ENCODE assay signal across 8 mouse cellular contexts in the genomic region with DNA sequence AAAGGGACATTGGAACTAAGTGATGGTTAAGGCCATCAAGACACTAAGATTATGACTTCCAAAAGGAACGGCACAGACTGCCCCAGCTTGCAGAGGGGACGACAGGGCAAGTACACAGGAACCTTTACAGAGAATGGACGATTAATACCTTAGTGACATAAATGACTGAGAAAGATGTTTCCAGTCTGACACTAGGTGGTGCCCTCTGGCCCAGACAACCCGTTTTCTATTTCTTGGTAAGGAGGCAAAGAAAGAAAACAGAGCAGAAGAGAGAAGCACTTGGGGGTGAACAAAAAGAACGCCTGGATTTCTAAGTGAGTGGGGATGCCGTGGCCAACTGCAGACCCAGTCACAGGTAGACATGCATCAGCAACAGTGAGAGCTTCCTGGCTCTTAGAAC. TPM values are rescaled to one million over a fixed set of nuclear protein-coding genes. Genes with fewer than 3 reads are reported as not detected.
A peak's percentile ranks its signal among the peaks of the same experiment; 100 is the strongest.
DNase-seq lines count a peak whose midpoint lies in the region; ATAC-seq and TF ChIP-seq lines count a peak whose summit lies in the region.

No protein-coding gene starts in this region.

- H3K4me3 ChIP-seq in heart, postnatal 0 days (ENCODE audit: low read depth, low read length), result peak overlapping the region; percentile 97; the same call in 1 of the 2 replicates

- no peak for ATAC-seq in heart, postnatal 0 days (ENCODE audit: insufficient read depth, low read depth)
- ATAC-seq in megakaryocyte-erythroid progenitor cell, adult 5-6 weeks (replicated peaks; ENCODE audit: low FRiP score, low TSS enrichment, poor library complexity, severe bottlenecking), result peak; percentile 46

- DNase-seq in 416B (ENCODE audit: low read depth) (peak; percentile 70), NIH3T3 (ENCODE audit: low read depth) (peak; percentile 36)
- DNase-seq in embryo, embryonic 11 days, result peak; percentile 43
- DNase-seq in heart, postnatal 0 days (ENCODE audit: low spot score), result peak; percentile 29
- DNase-seq in kidney, postnatal 4 days, result peak; percentile 36 to 56
- DNase-seq in spleen, postnatal 4 days (ENCODE audit: low spot score in 2 of 2), result peak; percentile 59 to 73
- no peak for DNase-seq in left cerebral cortex, adult 11 months (ENCODE audit: low spot score)

- no peak overlapping the region for H3K9ac ChIP-seq in heart, postnatal 0 days (replicated peaks; ENCODE audit: low read depth, low read length)

- H3K4me1 ChIP-seq in heart, postnatal 0 days (ENCODE audit: control insufficient read depth, insufficient read depth), result peaks cover 17% of the 10 kb centered on the region

- peak; percentile 56 for TF ChIP-seq CTCF in heart, postnatal 0 days (IDR thresholded peaks at IDR 0.05; ENCODE audit: low read depth)

- no peak overlapping the region for H3K27ac ChIP-seq in heart, postnatal 0 days (ENCODE audit: low read depth)

- no peak for TF ChIP-seq EP300 in heart, postnatal 0 days (IDR thresholded peaks at IDR 0.05; ENCODE audit: low read depth)

- H3K36me3 ChIP-seq in heart, postnatal 0 days (replicated peaks; ENCODE audit: control insufficient read depth, insufficient read depth, low read length), result no peaks in the 10 kb centered on the region

- 16% methylated on average over 6 of the region's 6 CpGs for WGBS in heart, postnatal 0 days

- no peaks in the 10 kb centered on the region for H3K27me3 ChIP-seq in heart, postnatal 0 days (ENCODE audit: control insufficient read depth, insufficient read depth, low read length)

- no peaks in the 10 kb centered on the region for H3K9me3 ChIP-seq in heart, postnatal 0 days (replicated peaks; ENCODE audit: control insufficient read depth, low read length)

- peak overlapping the region; percentile 0; the same call in 1 of the 2 replicates for H3K4me2 ChIP-seq in heart, postnatal 0 days (ENCODE audit: low read depth, low read length)

RNA-seq across cellular contexts. Expression of gene Tapt1, which starts 2.2 kb away (rescaled TPM):
- 36.4 and 57.4 TPM in 2 replicates for total RNA-seq in heart, postnatal 0 days (2014; rRNA removed; ENCODE audit: low replicate concordance)
- polyA plus RNA-seq in heart, postnatal 0 days (2015; fragmentation: Nextera tagmentation; extraction: Ambion mirVana), result 14.4 and 15.7 TPM in 2 replicates
- total RNA-seq in megakaryocyte-erythroid progenitor cell, adult 5-6 weeks (2014; fragmentation: Nextera tagmentation), result 111 and 116 TPM in 2 replicates
- total RNA-seq in megakaryocyte-erythroid progenitor cell, adult 5-6 weeks (2017), result 125 and 173 TPM in 2 replicates
